Mouse (Mus musculus) megakaryocyte, embryonic 14.5 days (primary cell): ENCODE data around the gene Idnk.

ENCODE experiments used
- FLI1 ChIP-seq: IDR thresholded peaks from 2 replicates; pipeline ENCODE4 v1.6.1; 2012; ENCODE audit warnings: low read length, inconsistent platforms, mixed read lengths
- GATA1 ChIP-seq: IDR thresholded peaks from 3 replicates; pipeline ENCODE4 v1.6.1; 2012; ENCODE audit warnings: mixed read lengths, low read length, inconsistent platforms, borderline replicate concordance

GRCm38 (mm10) chr13:58129687-58130246 is 27.7 kb upstream of the Idnk start:
- TF ChIP-seq FLI1: no peak
- no peak for TF ChIP-seq GATA1
